In the genomic region with DNA sequence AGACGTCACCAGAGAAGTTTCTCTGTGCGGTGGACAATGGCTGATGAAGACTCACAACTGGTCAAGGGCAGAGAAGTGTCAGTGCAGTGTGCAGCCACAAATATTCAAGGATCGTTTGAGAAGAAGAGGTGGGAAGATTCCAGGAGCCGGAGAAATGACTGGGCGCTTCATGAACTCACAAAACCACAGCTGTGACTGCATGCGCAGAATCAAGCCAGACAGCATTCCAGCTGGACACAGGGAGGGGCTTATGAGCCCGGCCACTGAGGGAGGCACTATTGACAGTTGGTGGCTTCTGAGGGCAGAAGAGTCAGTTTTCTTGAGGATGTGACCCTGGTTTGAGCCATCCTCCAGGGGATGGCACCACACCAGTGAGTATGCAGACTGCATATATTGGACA, we compare ENCODE assay signal across 10 mouse cellular contexts. TPM values are rescaled to one million over a fixed set of nuclear protein-coding genes. Genes with fewer than 3 reads are reported as not detected.
DNase-seq lines count a peak whose midpoint lies in the region; ATAC-seq and TF ChIP-seq lines count a peak whose summit lies in the region.
"Had no signal": no experiment of that assay in that cellular context is flagged by ENCODE, and none has a peak within 500 bp of the region (broad histone marks: within the 10 kb centered on the region; RNA-seq: fewer than 3 reads in every experiment).

No protein-coding gene starts in this region.

- H3K9ac ChIP-seq in heart, embryonic 13.5 days = peak overlapping the region; percentile 33; the same call in 1 of the 2 replicates
- no peak overlapping the region; the same call in 1 of the 2 replicates for H3K9ac ChIP-seq in lung, embryonic 14.5 days
- no peak overlapping the region for H3K9ac ChIP-seq in forebrain, embryonic 16.5 days (replicated peaks; ENCODE audit: low read depth, low read length)

- H3K4me1 ChIP-seq in heart, embryonic 13.5 days = peaks cover 18% of the 10 kb centered on the region
- 0 out of 2 replicates have a peak, but pooled peaks cover 8% of the 10 kb centered on the region for H3K4me1 ChIP-seq in lung, embryonic 14.5 days (ENCODE audit: insufficient read depth)
- H3K4me1 ChIP-seq in forebrain, embryonic 16.5 days (replicated peaks; ENCODE audit: control insufficient read depth, insufficient read depth, low read length) = no peaks in the 10 kb centered on the region

- H3K27me3 ChIP-seq in C2C12 (ENCODE audit: control insufficient read depth, insufficient read depth, insufficient read length) = no peaks in the 10 kb centered on the region
- H3K27me3 ChIP-seq in heart, embryonic 13.5 days (replicated peaks) = no peaks in the 10 kb centered on the region
- H3K27me3 ChIP-seq in lung, embryonic 14.5 days (ENCODE audit: insufficient read depth, low read length) = no peaks in the 10 kb centered on the region
- H3K27me3 ChIP-seq in forebrain, embryonic 16.5 days (replicated peaks; ENCODE audit: control insufficient read depth, insufficient read depth, low read length) = no peaks in the 10 kb centered on the region
- H3K27me3 ChIP-seq: CH12.LX had no signal

- no peak overlapping the region for H3K4me3 ChIP-seq in C2C12 (ENCODE audit: insufficient read depth, poor library complexity, severe bottlenecking)
- no peak overlapping the region for H3K4me3 ChIP-seq in heart, embryonic 13.5 days
- no peak overlapping the region for H3K4me3 ChIP-seq in lung, embryonic 14.5 days (ENCODE audit: low read depth, low read length)
- no peak overlapping the region for H3K4me3 ChIP-seq in forebrain, embryonic 16.5 days (replicated peaks; ENCODE audit: low read length)

- H3K79me3 ChIP-seq in C2C12 (ENCODE audit: low read depth) = no peaks in the 10 kb centered on the region

- intact Hi-C loops in gastrocnemius, postnatal 14 days (cut with DNase I; ENCODE audit: low total_unique reads) = no loop called here
- intact Hi-C loops in gastrocnemius, postnatal 36 days (cut with DNase I) = no loop called here

- no peaks in the 10 kb centered on the region for H3K36me3 ChIP-seq in C2C12 (ENCODE audit: control insufficient read depth, insufficient read depth)
- H3K36me3 ChIP-seq in heart, embryonic 13.5 days = no peaks in the 10 kb centered on the region
- H3K36me3 ChIP-seq in lung, embryonic 14.5 days (ENCODE audit: insufficient read depth) = no peaks in the 10 kb centered on the region
- no peaks in the 10 kb centered on the region for H3K36me3 ChIP-seq in forebrain, embryonic 16.5 days (ENCODE audit: control insufficient read depth, insufficient read depth)

- 42% methylated on average over 7 of the region's 7 CpGs for WGBS in heart, embryonic 13.5 days
- WGBS in lung, embryonic 14.5 days = 24% methylated on average over 7 of the region's 7 CpGs
- 60% methylated on average over 7 of the region's 7 CpGs for WGBS in forebrain, embryonic 16.5 days

- H3K4me2 ChIP-seq in heart, embryonic 13.5 days = peak overlapping the region; percentile 31; the same call in 1 of the 2 replicates
- peak overlapping the region; percentile 35 for H3K4me2 ChIP-seq in lung, embryonic 14.5 days
- H3K4me2 ChIP-seq in forebrain, embryonic 16.5 days (ENCODE audit: low read length) = no peak overlapping the region

- ATAC-seq in heart, embryonic 13.5 days (ENCODE audit: extremely low read depth, insufficient number of reproducible peaks, low FRiP score, low TSS enrichment) = no peak
- peak; percentile 52 for ATAC-seq in lung, embryonic 14.5 days (ENCODE audit: insufficient read depth)
- no peak for ATAC-seq in frontal cortex, adult (ENCODE audit: low TSS enrichment)
- no peak for ATAC-seq in forebrain, embryonic 16.5 days

- no peak for TF ChIP-seq CTCF in C2C12 (IDR thresholded peaks at IDR 0.05; ENCODE audit: control insufficient read depth, insufficient read depth, insufficient read length)
- TF ChIP-seq CTCF in lung, embryonic 14.5 days (IDR thresholded peaks at IDR 0.05; ENCODE audit: low read depth) = no peak

- H3ac ChIP-seq in C2C12 (ENCODE audit: control insufficient read depth, insufficient read length, low read depth) = no peak overlapping the region

- H3K9me3 ChIP-seq in heart, embryonic 13.5 days = no peaks in the 10 kb centered on the region
- no peaks in the 10 kb centered on the region for H3K9me3 ChIP-seq in lung, embryonic 14.5 days (ENCODE audit: low read depth, low read length)
- no peaks in the 10 kb centered on the region for H3K9me3 ChIP-seq in forebrain, embryonic 16.5 days (ENCODE audit: control insufficient read depth, low read length)

- peak; percentile 18 for DNase-seq in gastrocnemius, postnatal 14 days
- DNase-seq in gastrocnemius, postnatal 36 days = no peak
- DNase-seq in lung, embryonic 14.5 days = peak; percentile 72
- DNase-seq in thymus, adult 18-20 months = no peak
- DNase-seq: adrenal gland, adult 8-10 months had no signal

- peak overlapping the region; percentile 26; the same call in 1 of the 2 replicates for H3K27ac ChIP-seq in heart, embryonic 13.5 days (replicated peaks)
- H3K27ac ChIP-seq in lung, embryonic 14.5 days (ENCODE audit: low read depth) = 0 out of 2 replicates have a peak overlapping the region, but pooled peaks have one; percentile 2
- no peak overlapping the region for H3K27ac ChIP-seq in forebrain, embryonic 16.5 days (ENCODE audit: low read length)

- H3K79me2 ChIP-seq in C2C12 (ENCODE audit: control insufficient read depth, insufficient read depth) = no peaks in the 10 kb centered on the region

TF ChIP-seq in C2C12, 6 proteins besides CTCF, POLR2A, EP300 and RAD21:
- TF ChIP-seq MYOD1 (IDR thresholded peaks at IDR 0.05; ENCODE audit: control insufficient read depth, insufficient read length, low read depth) = peak; percentile 53
- TF ChIP-seq CEBPB (IDR thresholded peaks at IDR 0.05; ENCODE audit: low read depth) = no peak
- no peak for TF ChIP-seq USF1 (IDR thresholded peaks at IDR 0.05; ENCODE audit: low read depth)
- TF ChIP-seq MAX (IDR thresholded peaks at IDR 0.05) = peak; percentile 50
TF ChIP-seq in C2C12: peak in this region for 2.

RNA-seq across cellular contexts. Expression of gene Dlg1, which starts 24.9 kb away (rescaled TPM):
- 10 to 100 TPM; 26.4 to 30.9 TPM for total RNA-seq in gastrocnemius, postnatal 14 days (2021)
- 10 to 100 TPM; 38.3 to 39.9 TPM for total RNA-seq in gastrocnemius, postnatal 36 days (2021)
- polyA plus RNA-seq in C2C12 (2012; fragmentation: generic; extraction: Trizol) = 23.2 TPM
- 12.4 and 13.2 TPM in 2 replicates for polyA plus RNA-seq in heart, embryonic 13.5 days (2015; fragmentation: Nextera tagmentation; extraction: Ambion mirVana)
- 28.0 and 31.9 TPM in 2 replicates for polyA plus RNA-seq in lung, embryonic 14.5 days (2014; fragmentation: Nextera tagmentation; extraction: Ambion mirVana)
- 20.6 and 21.9 TPM in 2 replicates for polyA plus RNA-seq in forebrain, embryonic 16.5 days (2015; fragmentation: Nextera tagmentation; extraction: Ambion mirVana)

Comparison
In these comparisons a context has a peak if more than half of its experiments do, and no peak if none do; other contexts are left out.
1. DNase-seq: peak in gastrocnemius, postnatal 14 days (single experiment) and lung, embryonic 14.5 days (single experiment); none in gastrocnemius, postnatal 36 days (0 of 2) and thymus, adult 18-20 months (0 of 2).